Mouse (Mus musculus): ENCODE results near the gene Slc35c1.

GRCm38 (mm10) chr2:92431611-92432179 is 28.6 kb downstream of the Slc35c1 start:
- TF ChIP-seq CTCF (IDR thresholded peaks at IDR 0.05; ENCODE audit: low read depth) (no peak), EP300 (IDR thresholded peaks at IDR 0.05; ENCODE audit: low read depth) (no peak)

Measured in liver, postnatal 0 days (tissue).